Mouse (Mus musculus) hematopoietic stem cell, adult 5-6 weeks (primary cell): Measurements from ENCODE around the gene Arl5a. TPM values are rescaled to one million over a fixed set of nuclear protein-coding genes. Genes with fewer than 3 reads are reported as not detected.
A peak's percentile ranks its signal among the peaks of the same experiment; 100 is the strongest.

ENCODE experiments used
- ATAC-seq, 2 experiments: fragments of 125-278 bp in 1 of 2; replicated peaks in 1 of 2; 2 replicates each; pipeline ENCODE4 v1.8.0; 2016 to 2017; ENCODE audit warnings: inconsistent platforms in 2 of 2, mild to moderate bottlenecking in 2 of 2, moderate number of reproducible peaks in 2 of 2, low read depth in 1 of 2, moderate TSS enrichment in 1 of 2; ENCODE audit not compliant: low FRiP score in 2 of 2, poor library complexity in 2 of 2, severe bottlenecking in 2 of 2, insufficient read depth in 1 of 2, low TSS enrichment in 1 of 2
- total RNA-seq: library from RNA; stranded (forward); fragments of 172-1452, 232-1000 nt; gene quantifications from 2 replicates; pipeline ENCODE4 v1.2.3, GENCODE M21; 2017

The Arl5a gene
- total RNA-seq, 1 experiment from 2014 or later: 49.3 TPM

- no peak for ATAC-seq
Observed at GRCm38 (mm10) chr2:52426041-52426440, 1.3 kb upstream of the Arl5a start.

GRCm38 (mm10) chr2:52425523-52425795, 758 bp upstream of the Arl5a start:
- no peak for ATAC-seq

GRCm38 (mm10) chr2:52424248-52424728, 413 bp downstream of the Arl5a start:
- ATAC-seq: peak; percentile 1 to 31; a peak in 2 of 4 replicates

GRCm38 (mm10) chr2:52423611-52424247, 972 bp downstream of the Arl5a start:
- ATAC-seq: no peak

GRCm38 (mm10) chr2:52422871-52423610, 1.7 kb downstream of the Arl5a start:
- ATAC-seq: no peak

- no peak for ATAC-seq
Observed at GRCm38 (mm10) chr2:52421197-52421596, 3.5 kb downstream of the Arl5a start.

GRCm38 (mm10) chr2:52420001-52420710, 4.5 kb downstream of the Arl5a start:
- no peak for ATAC-seq

- no peak for ATAC-seq
Observed at GRCm38 (mm10) chr2:52419295-52419694, 5.4 kb downstream of the Arl5a start.

GRCm38 (mm10) chr2:52412524-52413037, 12.1 kb downstream of the Arl5a start:
- no peak for ATAC-seq

- peak; percentile 39 to 49; a peak in 2 of 4 replicates for ATAC-seq
Observed at GRCm38 (mm10) chr2:52406480-52406879, 18.2 kb downstream of the Arl5a start.

- no peak for ATAC-seq
Observed at GRCm38 (mm10) chr2:52405238-52405637, 19.5 kb downstream of the Arl5a start.

- no peak for ATAC-seq
Observed at GRCm38 (mm10) chr2:52394529-52394928, 30.2 kb downstream of the Arl5a start.

GRCm38 (mm10) chr2:52390415-52390975, 34.2 kb downstream of the Arl5a start:
- no peak for ATAC-seq

- ATAC-seq: no peak
Observed at GRCm38 (mm10) chr2:52389975-52390374, 34.7 kb downstream of the Arl5a start.

GRCm38 (mm10) chr2:52386451-52386850, 38.2 kb downstream of the Arl5a start:
- ATAC-seq: no peak

- ATAC-seq: no peak
Observed at GRCm38 (mm10) chr2:52386037-52386436, 38.7 kb downstream of the Arl5a start.

- peak; percentile 96 to 99 for ATAC-seq
Observed at GRCm38 (mm10) chr2:52378848-52379261, 45.8 kb downstream of the Arl5a start.

GRCm38 (mm10) chr2:52378448-52378804, 46.3 kb downstream of the Arl5a start, which contains the start of gene Neb:
Neb (minus strand) TSS chr2:52378474.
- peak; percentile 43 to 68 for ATAC-seq
